Mouse (Mus musculus) frontal cortex, postnatal 10 days (tissue): Measurements from ENCODE around the gene Lfng.

Experiments
- DNase-seq, 2 experiments: peaks; one replicate each; pipeline ENCODE4 v3.0.0; 2022; ENCODE audit warnings: low spot score in 2 of 2, mixed read lengths in 1 of 2

Gene Lfng

GRCm38 (mm10) chr5:140661875-140662643 lies 54.9 kb downstream of the Lfng start:
- DNase-seq: no peak

- DNase-seq: peak in 1 of 2 experiments; percentile 78
Observed at GRCm38 (mm10) chr5:140662741-140663592, 55.8 kb downstream of the Lfng start.

- DNase-seq: peak; percentile 57 to 59
Observed at GRCm38 (mm10) chr5:140663621-140664180, 56.6 kb downstream of the Lfng start.
